Mouse (Mus musculus) adipocyte (in vitro differentiated cells): ENCODE measurements at regions not wholly inside any gene's neighbourhood (a gene's known extent, or its start where the extent isn't known, plus 50 kb on each side); places are given as distances from the start of the nearest gene placed in this dataset.

Experiments used
- DNase-seq: peaks from one replicate; pipeline ENCODE4 v3.0.0-alpha.2; 2016; ENCODE audit warnings: low spot score

GRCm38 (mm10) chr13:69867296-69868065 is 65.3 kb downstream of the Med10 start:
- no peak for DNase-seq

GRCm38 (mm10) chr13:69896536-69896935 is 94.3 kb downstream of the Med10 start:
- DNase-seq, result no peak

- no peak for DNase-seq
These were observed 98.9 kb downstream of the Med10 start for GRCm38 (mm10) chr13:69901139-69901538.

GRCm38 (mm10) chr13:69906802-69907537 is 104.8 kb downstream of the Med10 start:
- DNase-seq, result no peak

- no peak for DNase-seq
These were observed 113.6 kb downstream of the Med10 start for GRCm38 (mm10) chr13:69915796-69916195.

GRCm38 (mm10) chr13:69932695-69933550 is 130.7 kb downstream of the Med10 start:
- DNase-seq, result no peak

- no peak for DNase-seq
These were observed 131.3 kb downstream of the Med10 start for GRCm38 (mm10) chr13:69933551-69933845.

GRCm38 (mm10) chr13:69939791-69940190 is 137.6 kb downstream of the Med10 start:
- no peak for DNase-seq

- no peak for DNase-seq
These were observed 142.5 kb downstream of the Med10 start for GRCm38 (mm10) chr13:69944651-69945050.

- no peak for DNase-seq
These were observed 144.4 kb downstream of the Med10 start for GRCm38 (mm10) chr13:69946615-69947014.

GRCm38 (mm10) chr13:69952061-69952460 is 149.9 kb downstream of the Med10 start:
- DNase-seq, result no peak

GRCm38 (mm10) chr13:69954171-69954570 is 152.0 kb downstream of the Med10 start:
- no peak for DNase-seq

- no peak for DNase-seq
These were observed 153.3 kb downstream of the Med10 start for GRCm38 (mm10) chr13:69955503-69955902.

- DNase-seq, result no peak
These were observed 161.7 kb downstream of the Med10 start for GRCm38 (mm10) chr13:69963944-69964343.

GRCm38 (mm10) chr13:69971281-69972057 is 169.3 kb downstream of the Med10 start:
- DNase-seq, result no peak

GRCm38 (mm10) chr13:69974835-69975234 is 172.6 kb downstream of the Med10 start:
- no peak for DNase-seq

- DNase-seq, result no peak
These were observed 182.0 kb downstream of the Med10 start for GRCm38 (mm10) chr13:69984159-69984558.

- no peak for DNase-seq
These were observed 185.0 kb downstream of the Med10 start for GRCm38 (mm10) chr13:69987181-69987580.

GRCm38 (mm10) chr13:69988319-69988718 is 186.1 kb downstream of the Med10 start:
- DNase-seq, result no peak

- no peak for DNase-seq
These were observed 189.2 kb downstream of the Med10 start for GRCm38 (mm10) chr13:69991253-69991891.

GRCm38 (mm10) chr13:69991892-69992261 is 189.7 kb downstream of the Med10 start:
- no peak for DNase-seq
